ENCODE assay signal across 10 mouse cellular contexts in genomic region chr6:90329953-90330352, GRCm38 (mm10). TPM values are rescaled to one million over a fixed set of nuclear protein-coding genes. Genes with fewer than 3 reads are reported as not detected.
DNase-seq lines count a peak whose midpoint lies in the region; ATAC-seq and TF ChIP-seq lines count a peak whose summit lies in the region.
"Had no signal": no experiment of that assay in that cellular context is flagged by ENCODE, and none has a peak within 500 bp of the region (broad histone marks: within the 10 kb centered on the region; RNA-seq: fewer than 3 reads in every experiment).

No protein-coding gene starts in this region.

- no peaks in the 10 kb centered on the region for H3K4me1 ChIP-seq in kidney, adult 2 months (ENCODE audit: control insufficient read depth, insufficient read depth, low read length)
- peaks cover 3% of the 10 kb centered on the region; the same call in 1 of the 2 replicates for H3K4me1 ChIP-seq in kidney, embryonic 16.5 days (ENCODE audit: insufficient read depth, low read length)
- no peaks in the 10 kb centered on the region for H3K4me1 ChIP-seq in forebrain, postnatal 0 days (ENCODE audit: insufficient read depth)

- peak; percentile 38 for DNase-seq in kidney, adult 2 months
- DNase-seq in brain, embryonic 18.5 days (ENCODE audit: low read depth, low spot score) = peak; percentile 40
- peak; percentile 78 for DNase-seq in forebrain, postnatal 0 days
- DNase-seq in kidney, postnatal 36 days = peak; percentile 33 to 61
- DNase-seq in lung, postnatal 36 days = peak; percentile 17
- no peak for DNase-seq in thymus, postnatal 0 days (ENCODE audit: low spot score)
- DNase-seq in thymus, postnatal 25 days = no peak

- no peak for ATAC-seq in kidney, embryonic 16.5 days (ENCODE audit: low FRiP score, low TSS enrichment)
- peak; percentile 92 for ATAC-seq in forebrain, postnatal 0 days

- no peaks in the 10 kb centered on the region for H3K36me3 ChIP-seq in kidney, adult 2 months (ENCODE audit: control insufficient read depth, insufficient read depth, low read length)
- H3K36me3 ChIP-seq in kidney, embryonic 16.5 days (ENCODE audit: insufficient read depth, low read length) = no peaks in the 10 kb centered on the region
- H3K36me3 ChIP-seq in forebrain, postnatal 0 days (ENCODE audit: insufficient read depth) = no peaks in the 10 kb centered on the region

- TF ChIP-seq CTCF in kidney, adult 2 months (conservative IDR thresholded peaks at IDR 0.05; ENCODE audit: insufficient read depth, insufficient read length, low read depth, low read length) = no peak
- TF ChIP-seq CTCF in forebrain, postnatal 0 days (IDR thresholded peaks at IDR 0.05; ENCODE audit: low read depth) = 0 out of 2 replicates have a peak, but pooled peaks have one; percentile 21

- WGBS in kidney, adult 2 months = 6% methylated on average over 1 of the region's 1 CpGs
- WGBS in kidney, embryonic 16.5 days = 21% methylated on average over 1 of the region's 1 CpGs
- WGBS in forebrain, postnatal 0 days = 0% methylated on average over 1 of the region's 1 CpGs

- no peak overlapping the region for H3K9ac ChIP-seq in kidney, embryonic 16.5 days (replicated peaks; ENCODE audit: low read length)
- no peak overlapping the region for H3K9ac ChIP-seq in forebrain, postnatal 0 days

- no peaks in the 10 kb centered on the region for H3K9me3 ChIP-seq in kidney, embryonic 16.5 days (ENCODE audit: low read length)
- H3K9me3 ChIP-seq in forebrain, postnatal 0 days (ENCODE audit: low read length) = no peaks in the 10 kb centered on the region

- TF ChIP-seq POLR2A in kidney, adult 2 months (IDR thresholded peaks at IDR 0.05; ENCODE audit: low read depth, low read length) = no peak

- H3K4me2 ChIP-seq in kidney, embryonic 16.5 days (replicated peaks; ENCODE audit: low read depth, low read length) = no peak overlapping the region
- no peak overlapping the region for H3K4me2 ChIP-seq in forebrain, postnatal 0 days (ENCODE audit: low read depth)

- no peaks in the 10 kb centered on the region for H3K27me3 ChIP-seq in kidney, adult 2 months (replicated peaks; ENCODE audit: control insufficient read depth, insufficient read depth, low read length)
- H3K27me3 ChIP-seq in kidney, embryonic 16.5 days (ENCODE audit: insufficient read depth, low read length) = no peaks in the 10 kb centered on the region; the same call in 1 of the 2 replicates
- no peaks in the 10 kb centered on the region; the same call in 1 of the 2 replicates for H3K27me3 ChIP-seq in forebrain, postnatal 0 days (ENCODE audit: insufficient read depth, low read length)

- no peak overlapping the region for H3K4me3 ChIP-seq in kidney, adult 2 months (ENCODE audit: insufficient read depth, low read depth, low read length)
- no peak overlapping the region for H3K4me3 ChIP-seq in kidney, embryonic 16.5 days (ENCODE audit: low read length)
- no peak overlapping the region for H3K4me3 ChIP-seq in forebrain, postnatal 0 days (ENCODE audit: low read depth, low read length)

- no peak overlapping the region for H3K27ac ChIP-seq in kidney, adult 2 months (ENCODE audit: insufficient read depth, low read depth, low read length)
- no peak overlapping the region for H3K27ac ChIP-seq in kidney, embryonic 16.5 days (ENCODE audit: low read length)
- H3K27ac ChIP-seq in forebrain, postnatal 0 days (ENCODE audit: low read depth, low read length) = no peak overlapping the region

RNA-seq across cellular contexts. Expression of gene Uroc1, which starts 3.1 kb away (rescaled TPM):
- polyA plus RNA-seq in kidney, adult 2 months (2012; rRNA removed) = 34.0 and 50.2 TPM in 2 replicates
- 0.15 and 0.19 TPM in 2 replicates for polyA plus RNA-seq in kidney, embryonic 16.5 days (2015; fragmentation: Nextera tagmentation; extraction: Ambion mirVana)
- total RNA-seq in forebrain, postnatal 0 days (2014; rRNA removed) = not detected in 2 replicates
- polyA plus RNA-seq in forebrain, postnatal 0 days (2015; fragmentation: Nextera tagmentation; extraction: Ambion mirVana) = not detected in 2 replicates
- 0.05 TPM in 1 of 2 replicates, not detected in the other for polyA plus RNA-seq in thymus, postnatal 0 days (2015; fragmentation: Nextera tagmentation; extraction: Ambion mirVana)

RNA-seq across cellular contexts. Expression of gene Chst13, which starts 5.0 kb away (rescaled TPM):
- polyA plus RNA-seq in kidney, adult 2 months (2012; rRNA removed) = 1.5 and 3.0 TPM in 2 replicates
- polyA plus RNA-seq in kidney, embryonic 16.5 days (2015; fragmentation: Nextera tagmentation; extraction: Ambion mirVana) = 5.8 and 6.7 TPM in 2 replicates
- total RNA-seq in forebrain, postnatal 0 days (2014; rRNA removed) = not detected in 2 replicates
- not detected in 2 replicates for polyA plus RNA-seq in forebrain, postnatal 0 days (2015; fragmentation: Nextera tagmentation; extraction: Ambion mirVana)
- 0.13 TPM in 1 of 2 replicates, not detected in the other for polyA plus RNA-seq in thymus, postnatal 0 days (2015; fragmentation: Nextera tagmentation; extraction: Ambion mirVana)

RNA-seq across cellular contexts. Expression of gene BC048671, which starts 28.9 kb away (rescaled TPM):
- polyA plus RNA-seq in kidney, adult 2 months (2012; rRNA removed) = not detected in 2 replicates
- not detected in 2 replicates for polyA plus RNA-seq in kidney, embryonic 16.5 days (2015; fragmentation: Nextera tagmentation; extraction: Ambion mirVana)
- total RNA-seq in forebrain, postnatal 0 days (2014; rRNA removed) = not detected in 2 replicates
- polyA plus RNA-seq in forebrain, postnatal 0 days (2015; fragmentation: Nextera tagmentation; extraction: Ambion mirVana) = not detected in 2 replicates
- not detected in 2 replicates for polyA plus RNA-seq in thymus, postnatal 0 days (2015; fragmentation: Nextera tagmentation; extraction: Ambion mirVana)
- total RNA-seq: liver, adult 2 months had no signal
- polyA plus RNA-seq: liver, adult 2 months; spleen, adult 2 months had no signal

RNA-seq across cellular contexts. Expression of gene Zxdc, which starts 39.3 kb away (rescaled TPM):
- polyA plus RNA-seq in kidney, adult 2 months (2012; rRNA removed) = 12.6 and 17.9 TPM in 2 replicates
- polyA plus RNA-seq in kidney, embryonic 16.5 days (2015; fragmentation: Nextera tagmentation; extraction: Ambion mirVana) = 6.4 and 7.5 TPM in 2 replicates
- 29.0 and 33.6 TPM in 2 replicates for total RNA-seq in forebrain, postnatal 0 days (2014; rRNA removed)
- 6.0 and 7.7 TPM in 2 replicates for polyA plus RNA-seq in forebrain, postnatal 0 days (2015; fragmentation: Nextera tagmentation; extraction: Ambion mirVana)
- 7.2 and 8.1 TPM in 2 replicates for polyA plus RNA-seq in thymus, postnatal 0 days (2015; fragmentation: Nextera tagmentation; extraction: Ambion mirVana)

Comparison
In these comparisons a context has a peak if more than half of its experiments do, and no peak if none do; other contexts are left out.
1. RNA of gene Uroc1, which starts 3.1 kb away (polyA plus RNA-seq): 34.0 to 50.2 TPM in kidney, adult 2 months; 0.15 to 0.19 TPM in kidney, embryonic 16.5 days, 0.05 TPM in thymus, postnatal 0 days and not detected in forebrain, postnatal 0 days; every median in the first group is over 10 times any median in the second.
2. DNase-seq: peak in kidney, adult 2 months (single experiment), brain, embryonic 18.5 days (single experiment), forebrain, postnatal 0 days (single experiment), kidney, postnatal 36 days (2 of 2) and lung, postnatal 36 days (single experiment); none in thymus, postnatal 0 days (single experiment) and thymus, postnatal 25 days (single experiment).